Mouse (Mus musculus): Measurements from ENCODE around the gene Ddit4.

The Ddit4 gene

DNA sequence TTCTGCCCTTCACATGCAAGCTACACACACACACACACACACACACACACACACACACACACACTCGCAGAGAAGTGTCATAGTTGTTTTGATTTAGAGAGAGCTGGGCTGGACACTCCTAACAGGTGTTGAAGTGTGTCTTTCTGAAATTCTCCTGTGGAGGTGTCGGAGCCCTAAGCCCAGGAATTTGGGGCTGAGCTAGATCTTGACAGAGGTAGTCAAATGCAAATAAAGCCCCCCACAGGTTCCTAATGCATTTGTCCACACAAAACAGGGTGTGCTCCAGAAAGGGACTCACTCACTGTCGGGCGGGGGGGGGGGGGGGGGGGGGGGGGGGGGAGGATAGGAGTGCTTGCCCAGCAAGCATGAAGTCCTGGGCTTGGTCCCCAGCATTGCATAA is 25.5 kb upstream of the Ddit4 start:
- no peak for TF ChIP-seq GATA4 (IDR thresholded peaks at IDR 0.05; ENCODE audit: insufficient replicate concordance, low read length)

DNA sequence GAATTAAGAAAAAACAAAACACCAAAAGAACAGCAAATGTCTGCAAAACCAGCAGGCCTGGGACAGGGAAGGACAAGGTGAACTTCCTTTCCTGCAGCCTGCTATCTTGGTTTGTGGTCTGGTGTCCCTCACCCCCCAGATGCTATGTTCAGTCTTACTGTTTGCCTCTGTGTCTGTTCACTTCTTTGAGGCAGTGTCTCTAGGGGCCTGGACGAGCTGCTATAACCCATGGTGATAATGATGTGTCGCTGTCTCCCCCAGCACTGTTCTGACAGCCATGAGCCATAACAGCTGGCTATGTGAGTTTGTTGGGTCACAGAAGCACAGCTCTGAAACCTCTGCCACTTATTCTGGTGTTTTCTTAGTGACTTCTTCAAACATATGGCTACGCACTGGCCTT is 23.2 kb upstream of the Ddit4 start:
- TF ChIP-seq GATA4 (IDR thresholded peaks at IDR 0.05; ENCODE audit: insufficient replicate concordance, low read length), result no peak

DNA sequence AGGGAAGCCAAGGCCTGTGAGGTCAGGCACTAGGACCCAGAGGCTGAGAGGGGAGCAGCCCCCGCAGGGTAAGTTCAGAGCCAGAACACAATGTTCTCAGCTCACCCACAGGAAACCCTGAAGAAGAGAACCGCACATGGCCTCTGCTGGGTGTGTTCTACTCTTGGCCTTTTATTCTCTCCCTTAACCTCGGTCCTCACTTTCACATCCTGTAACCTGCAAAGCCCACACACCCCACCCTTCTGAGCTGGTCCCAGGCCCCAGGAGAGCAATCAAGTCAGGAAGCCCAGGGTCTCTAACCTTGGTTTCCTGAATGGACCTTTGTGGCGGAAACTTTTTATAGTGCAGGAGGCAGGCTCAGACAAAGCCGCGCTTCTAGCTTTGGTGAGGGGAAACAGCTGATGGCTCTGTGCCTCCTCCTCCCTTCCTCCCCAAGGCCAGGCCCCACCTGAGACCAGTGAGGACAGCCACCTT is 22.6 kb upstream of the Ddit4 start:
- TF ChIP-seq GATA4 (IDR thresholded peaks at IDR 0.05; ENCODE audit: insufficient replicate concordance, low read length), result peak; percentile 83; the same call in 1 of the 2 replicates

DNA sequence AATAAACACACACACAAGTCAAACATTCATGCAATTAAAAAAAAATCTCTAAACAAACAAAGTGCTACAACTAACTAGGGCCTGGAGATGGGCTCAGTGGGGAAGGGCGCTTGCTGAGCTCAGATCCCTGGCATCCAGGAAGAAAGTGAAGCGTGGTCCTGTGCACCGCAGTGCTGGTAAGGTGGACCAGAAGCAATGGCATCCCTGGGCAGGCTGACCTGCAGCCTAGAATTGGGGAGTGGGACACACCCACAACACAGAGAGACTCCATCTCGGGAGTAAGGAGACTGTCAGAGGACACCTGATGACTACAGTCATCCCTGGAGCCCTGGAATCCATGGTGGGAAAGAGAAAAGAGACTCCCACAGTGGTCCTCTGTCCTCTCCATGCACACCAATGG is 21.8 kb upstream of the Ddit4 start:
- no peak for TF ChIP-seq GATA4 (IDR thresholded peaks at IDR 0.05; ENCODE audit: insufficient replicate concordance, low read length)

DNA sequence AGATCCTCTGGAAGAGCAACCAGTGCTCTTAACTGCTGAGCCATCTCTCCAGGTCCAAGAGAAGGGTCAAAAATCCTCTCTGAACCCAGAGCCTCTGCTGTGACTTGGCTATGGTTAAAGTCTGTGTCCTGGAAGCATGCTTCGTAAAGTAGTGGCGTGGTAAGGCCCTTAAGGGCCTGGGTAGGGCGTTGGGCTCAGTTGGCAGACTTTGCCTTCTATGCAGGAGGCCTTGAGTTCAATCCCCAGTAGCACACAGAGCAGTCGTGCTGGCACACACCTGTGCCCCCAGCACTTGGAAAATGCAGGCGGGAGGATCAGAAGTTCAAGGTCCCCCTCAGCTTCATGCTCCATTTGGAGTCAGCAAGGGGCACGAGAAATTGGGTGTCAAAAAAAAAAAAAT is 21.4 kb upstream of the Ddit4 start:
- TF ChIP-seq GATA4 (IDR thresholded peaks at IDR 0.05; ENCODE audit: insufficient replicate concordance, low read length), result no peak

DNA sequence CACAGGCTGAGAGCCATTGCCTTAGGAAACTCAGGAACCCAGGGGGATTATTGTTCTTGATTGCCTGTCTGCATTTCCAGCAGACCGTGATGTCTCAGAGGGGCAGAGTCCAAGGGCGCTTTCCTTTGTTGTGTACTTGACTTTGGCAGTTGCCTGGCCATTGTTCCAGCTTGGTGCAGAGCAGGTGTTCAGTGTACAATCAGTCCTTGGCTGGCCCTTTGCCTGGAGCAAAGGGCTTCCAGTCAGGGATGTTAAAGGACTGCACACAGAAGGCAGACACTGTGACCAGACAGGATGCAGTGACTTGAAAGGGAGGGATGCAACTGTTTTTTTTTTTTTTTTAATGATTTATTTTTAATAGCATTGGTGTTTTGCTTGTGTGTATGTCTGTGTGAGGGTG is 20.9 kb upstream of the Ddit4 start:
- no peak; the same call in 1 of the 2 replicates for TF ChIP-seq GATA4 (IDR thresholded peaks at IDR 0.05; ENCODE audit: insufficient replicate concordance, low read length)

DNA sequence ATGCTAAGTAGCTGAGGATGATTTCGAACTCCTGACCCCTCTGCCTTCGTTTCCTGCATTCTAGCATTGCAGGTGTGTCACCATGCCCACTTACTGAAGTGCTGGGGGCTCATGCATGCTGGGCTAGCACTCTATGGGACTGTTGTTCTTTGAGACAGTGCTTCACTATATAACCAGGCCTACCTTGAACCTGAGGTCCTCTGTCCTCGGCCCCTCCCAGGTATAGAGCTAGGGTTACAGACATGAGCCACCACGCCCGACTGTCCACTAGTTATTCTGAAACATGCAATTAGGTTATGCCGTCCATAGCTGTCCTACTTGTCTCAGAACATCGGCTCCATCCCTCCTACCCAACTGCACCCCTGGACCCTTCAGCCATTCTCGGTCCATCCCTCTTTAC is 20.2 kb upstream of the Ddit4 start:
- TF ChIP-seq GATA4 (IDR thresholded peaks at IDR 0.05; ENCODE audit: insufficient replicate concordance, low read length), result no peak

DNA sequence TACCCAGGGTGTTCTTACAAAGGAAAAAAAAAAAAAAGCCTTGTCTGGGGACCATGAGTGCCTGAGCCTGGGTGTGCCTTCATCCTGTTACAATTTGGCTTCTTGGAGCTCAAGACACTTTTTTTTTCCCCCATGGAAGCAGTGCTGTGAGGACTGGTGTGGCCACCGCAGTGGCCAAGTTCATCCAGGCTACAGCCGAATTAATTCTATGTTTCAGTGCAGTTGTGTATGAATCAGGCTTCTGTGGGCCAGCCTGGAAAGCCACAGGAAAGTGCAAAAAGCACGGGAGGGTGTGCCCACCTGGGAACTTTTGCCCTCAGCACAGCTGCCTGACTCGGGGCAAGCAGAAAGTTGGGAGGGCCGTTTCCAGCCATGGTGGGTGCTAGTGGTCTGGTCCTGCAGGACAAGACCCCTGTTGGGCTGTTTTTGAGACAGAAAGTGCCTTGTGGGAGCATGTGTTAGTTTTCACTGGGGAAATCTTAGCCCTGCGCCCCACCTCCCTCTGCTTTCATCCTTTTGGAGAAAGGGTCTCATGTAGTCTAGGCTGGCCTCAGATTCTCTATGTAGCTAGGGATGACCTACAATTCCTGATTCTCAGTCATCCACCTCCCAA is 18.9 kb upstream of the Ddit4 start:
- no peak for TF ChIP-seq GATA4 (IDR thresholded peaks at IDR 0.05; ENCODE audit: insufficient replicate concordance, low read length)

DNA sequence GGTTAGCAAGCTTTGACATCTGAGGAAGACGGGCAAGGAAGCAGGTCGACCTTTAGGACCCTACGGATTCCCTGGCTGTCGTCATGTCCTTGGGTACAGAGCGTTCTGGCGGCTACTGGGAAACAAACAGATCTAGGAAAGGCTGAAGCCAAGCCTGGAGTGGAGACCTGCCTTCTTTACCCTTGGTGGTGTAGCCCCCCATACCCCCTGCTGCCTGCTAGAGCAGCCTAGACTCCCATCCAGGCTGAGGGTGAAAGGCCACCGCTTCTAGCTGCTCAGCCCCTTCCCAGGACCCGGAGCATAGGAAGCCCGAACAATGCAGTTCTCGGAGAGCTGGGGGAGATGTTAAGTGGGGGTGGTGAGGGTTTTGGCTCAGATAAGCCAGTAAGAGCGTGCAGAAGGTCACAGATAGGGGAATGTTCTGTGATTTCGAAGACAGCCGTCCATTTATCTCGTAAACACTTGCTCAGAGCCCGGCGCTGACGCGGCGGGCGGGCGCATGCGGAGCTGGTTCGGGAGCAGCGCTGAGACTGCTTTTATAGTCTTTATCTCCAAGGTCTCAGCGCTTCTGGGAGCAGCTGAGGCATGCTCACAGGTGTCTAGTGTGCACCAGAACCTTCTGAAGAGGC is 18.3 kb upstream of the Ddit4 start:
- TF ChIP-seq GATA4 (IDR thresholded peaks at IDR 0.05; ENCODE audit: insufficient replicate concordance, low read length), result peak; percentile 92; the same call in 1 of the 2 replicates

DNA sequence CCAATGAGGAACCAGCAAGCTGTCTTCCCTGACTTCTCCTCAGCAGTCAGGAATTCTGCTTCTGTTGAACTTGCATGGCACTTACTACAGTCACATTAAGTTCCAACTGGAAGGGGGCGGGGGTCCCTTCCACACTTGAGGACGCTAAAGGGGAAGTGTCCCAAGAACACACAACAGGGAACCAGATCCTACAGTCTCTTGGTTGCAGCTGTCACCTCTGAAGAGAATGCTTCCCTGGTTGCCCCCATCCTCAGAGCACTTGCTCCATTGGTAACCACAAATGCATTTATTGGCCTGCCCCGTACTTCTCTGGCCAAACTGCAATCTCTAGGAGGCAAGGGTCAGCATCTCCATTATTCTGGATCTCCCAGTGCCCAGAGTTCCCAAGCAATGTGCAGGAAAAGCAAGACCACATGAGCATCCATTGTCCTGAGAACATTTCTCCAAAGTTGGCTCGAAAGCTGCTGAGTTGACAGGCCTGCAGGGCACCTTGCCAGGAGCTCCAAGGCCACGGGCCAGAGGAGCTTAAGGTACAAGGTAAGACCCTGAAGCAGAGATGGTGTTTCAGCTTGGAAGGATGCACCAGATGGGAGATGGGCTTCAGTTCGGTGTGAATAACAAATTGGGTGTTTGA is 15.8 kb upstream of the Ddit4 start:
- peak; percentile 61; the same call in 1 of the 2 replicates for TF ChIP-seq GATA4 (IDR thresholded peaks at IDR 0.05; ENCODE audit: insufficient replicate concordance, low read length)

DNA sequence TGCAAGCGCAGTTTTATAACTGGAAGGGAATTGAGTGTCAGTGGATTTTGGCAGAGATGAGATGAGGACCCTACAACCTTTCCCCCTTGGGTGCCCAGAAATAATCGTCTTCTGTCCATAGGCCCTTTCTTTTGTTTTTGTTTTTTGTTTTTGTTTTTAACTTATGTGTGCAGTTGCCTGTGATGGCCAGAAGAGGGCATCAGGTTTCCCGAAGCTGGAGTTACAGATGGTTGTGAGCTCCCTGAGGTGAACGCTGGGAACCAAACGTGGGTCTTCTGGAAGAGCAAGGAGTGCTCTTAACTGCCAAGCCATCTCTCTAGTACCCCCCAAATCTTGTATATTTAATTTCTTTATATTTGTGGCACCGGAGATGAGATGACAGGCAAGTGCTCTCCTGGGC is 15.1 kb upstream of the Ddit4 start:
- no peak for TF ChIP-seq GATA4 (IDR thresholded peaks at IDR 0.05; ENCODE audit: insufficient replicate concordance, low read length)

DNA sequence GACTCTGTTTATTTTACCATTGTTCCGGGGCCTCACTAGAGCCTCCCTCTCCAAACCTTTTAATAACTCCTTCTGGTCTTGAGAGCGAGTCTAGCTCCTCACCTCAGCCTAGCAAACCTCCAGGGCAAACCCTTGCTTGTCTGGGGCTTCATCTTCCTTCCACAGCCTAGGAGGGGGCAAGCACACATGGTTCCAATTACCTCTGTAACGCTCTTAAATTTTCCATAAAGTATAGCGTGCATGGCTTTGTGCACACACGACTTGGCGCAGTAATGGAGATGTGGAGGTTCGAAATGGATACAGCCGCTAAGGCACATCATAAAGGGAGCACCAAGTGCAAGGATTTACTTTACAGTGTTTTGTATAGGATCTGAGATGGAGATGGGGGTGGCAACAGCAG is 14.2 kb upstream of the Ddit4 start:
- TF ChIP-seq GATA4 (IDR thresholded peaks at IDR 0.05; ENCODE audit: insufficient replicate concordance, low read length), result no peak

DNA sequence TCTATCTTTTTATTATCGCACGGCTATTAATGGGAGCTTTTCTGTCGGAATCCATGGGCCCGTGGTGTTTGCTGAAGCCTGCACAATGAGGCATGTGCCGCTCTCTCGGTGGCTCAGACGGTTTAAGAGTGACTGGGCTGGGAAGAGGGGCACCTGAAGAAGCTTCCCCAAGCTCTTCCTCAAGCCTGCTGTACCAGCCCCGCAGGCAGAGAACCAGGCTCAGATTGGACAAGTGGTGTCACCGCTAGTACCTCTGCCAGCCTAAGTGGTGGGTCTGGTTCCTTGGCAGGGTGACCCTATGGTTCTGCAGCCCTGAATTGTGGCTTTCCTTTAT is 13.7 kb upstream of the Ddit4 start:
- no peak for TF ChIP-seq GATA4 (IDR thresholded peaks at IDR 0.05; ENCODE audit: insufficient replicate concordance, low read length)

DNA sequence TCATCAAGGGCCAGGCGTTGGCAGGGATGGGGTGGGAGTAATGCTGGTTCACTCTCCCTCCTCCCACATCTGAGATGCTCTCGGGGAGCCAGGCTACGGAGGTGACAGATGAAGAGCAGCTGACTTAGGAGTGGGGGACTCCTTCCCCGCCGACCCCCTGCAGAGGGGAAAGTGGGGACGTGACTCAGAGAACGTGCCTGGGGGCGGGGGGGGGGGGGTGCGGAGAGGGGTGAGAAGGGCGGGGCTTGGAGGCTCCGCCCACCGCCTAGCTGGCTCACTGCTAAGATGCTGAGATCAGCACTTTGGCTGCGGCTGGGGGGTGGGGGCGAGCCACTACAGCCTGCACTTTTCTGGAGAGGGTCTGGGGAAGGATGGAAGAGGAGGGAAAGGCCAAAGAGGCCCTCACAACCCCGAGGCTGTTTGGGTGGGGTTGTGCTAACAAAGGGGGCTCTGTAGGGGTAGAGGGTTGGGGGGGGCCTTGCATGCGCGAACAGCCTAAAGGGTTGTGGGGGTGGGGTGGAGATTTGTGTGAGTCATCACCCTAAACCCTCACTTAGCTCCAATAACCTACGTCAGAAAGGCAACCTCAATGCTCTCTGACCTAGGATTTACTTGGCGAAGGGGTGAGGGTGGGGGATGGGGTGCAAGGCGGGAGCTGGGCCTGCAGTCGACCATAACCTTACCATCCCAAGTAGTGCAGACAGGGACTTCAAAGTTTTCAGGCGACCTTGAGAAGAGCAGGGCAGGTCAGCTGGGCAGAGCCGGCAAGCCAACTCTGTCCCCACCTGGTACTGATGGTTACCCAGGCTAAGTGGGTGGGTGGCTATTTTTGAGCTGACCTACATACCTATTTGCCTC is 13.1 kb upstream of the Ddit4 start:
- no peak for TF ChIP-seq GATA4 (IDR thresholded peaks at IDR 0.05; ENCODE audit: insufficient replicate concordance, low read length)

DNA sequence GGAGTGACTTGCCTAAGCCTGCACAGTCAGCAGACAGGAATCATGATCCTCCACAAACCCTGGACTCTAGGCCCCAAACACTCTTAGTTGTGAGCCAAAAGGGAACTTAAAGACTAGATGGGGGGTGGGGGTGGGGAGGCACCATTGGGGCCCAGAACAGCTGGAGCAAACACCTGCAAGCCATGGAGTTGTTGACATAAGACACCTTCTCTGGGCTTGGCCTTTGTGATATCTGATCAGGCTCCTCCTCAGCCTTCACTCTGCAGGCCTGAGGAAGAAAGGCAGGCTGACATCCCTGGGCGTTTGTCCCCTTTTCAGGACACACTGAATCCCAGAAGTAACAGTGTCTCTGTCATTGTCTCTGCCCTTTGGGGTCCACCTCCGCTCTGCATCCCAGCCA is 12.0 kb upstream of the Ddit4 start:
- no peak for TF ChIP-seq GATA4 (IDR thresholded peaks at IDR 0.05; ENCODE audit: insufficient replicate concordance, low read length)

DNA sequence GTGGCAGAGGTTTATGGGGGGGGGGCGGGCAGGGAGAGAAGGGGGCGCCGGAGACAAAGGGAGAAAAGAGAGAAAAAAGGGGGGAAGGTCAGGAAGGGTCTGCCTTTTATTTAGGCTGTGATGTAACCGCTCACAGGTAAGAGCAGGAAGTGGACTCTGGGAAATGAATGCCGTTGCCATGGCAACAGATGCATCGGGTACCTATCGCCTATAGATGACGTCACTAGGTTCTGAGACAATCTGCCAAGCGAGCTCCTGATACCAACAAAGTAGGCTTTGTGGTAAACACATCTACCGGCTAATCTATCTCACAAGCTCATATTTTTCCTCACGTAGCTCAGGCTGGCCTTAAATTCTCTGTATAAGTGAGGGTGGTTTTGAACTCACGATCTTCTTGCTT is 7.9 kb upstream of the Ddit4 start:
- no peak for TF ChIP-seq GATA4 (IDR thresholded peaks at IDR 0.05; ENCODE audit: insufficient replicate concordance, low read length)

Measured in liver, adult (tissue).